Mouse (Mus musculus): ENCODE data around the gene Gm49354. TPM values are rescaled to one million over a fixed set of nuclear protein-coding genes. Genes with fewer than 3 reads are reported as not detected.
A peak's percentile ranks its signal among the peaks of the same experiment; 100 is the strongest.

The Gm49354 gene
- total and polyA plus RNA-seq, 2 experiments: not detected

DNA sequence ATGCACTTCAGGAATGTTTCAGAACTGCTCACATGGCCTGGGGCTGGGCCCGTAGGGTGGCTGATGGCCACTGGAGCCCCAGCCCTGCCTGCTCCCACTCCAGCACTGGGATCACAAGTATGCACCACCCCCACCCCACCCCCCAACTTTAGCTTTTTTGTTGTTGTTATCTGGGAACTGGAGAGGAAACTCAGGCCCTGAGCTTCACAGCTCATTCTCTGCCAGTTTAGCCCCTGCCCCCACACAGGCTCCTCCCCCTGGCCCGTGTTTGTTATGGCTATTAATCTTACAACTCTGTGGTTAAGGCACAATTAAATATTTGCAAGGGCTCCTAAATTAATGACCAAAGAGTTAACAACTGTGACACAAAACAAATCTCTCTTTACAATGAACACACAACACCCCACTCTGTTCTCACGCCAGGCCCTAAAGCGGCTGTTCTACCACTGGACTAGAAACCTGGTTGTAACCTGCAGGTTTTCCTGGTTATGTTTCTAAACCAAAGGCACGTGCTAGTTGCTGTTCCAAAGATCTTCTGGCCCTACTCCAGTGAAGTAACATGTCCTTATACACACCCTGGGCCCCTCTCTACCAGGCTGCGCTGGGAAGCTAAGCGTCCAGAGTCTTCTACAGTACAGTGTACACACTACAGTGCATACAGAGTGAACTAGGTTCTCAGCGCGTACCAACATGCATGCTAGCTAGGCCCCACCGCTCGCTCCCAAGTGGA lies 15.1 kb downstream of the Gm49354 start:
- Histone ChIP-seq H3K27me3 (ENCODE audit: control insufficient read depth, insufficient read depth, low read length) (no peaks in the 10 kb centered on the region), H3K4me1 (ENCODE audit: control insufficient read depth, insufficient read depth, low read length) (peaks cover 28% of the 10 kb centered on the region), H3K27ac (replicated peaks; ENCODE audit: insufficient read depth, low read depth, low read length) (no peak overlapping the region), H3K79me2 (ENCODE audit: control insufficient read depth, insufficient read depth, low read length) (peaks cover 28% of the 10 kb centered on the region), H3K9ac (ENCODE audit: low read depth, low read length) (no peak overlapping the region), H3K36me3 (ENCODE audit: control insufficient read depth, insufficient read depth, low read length) (peaks cover 6% of the 10 kb centered on the region; the same call in 1 of the 2 replicates), H3K4me3 (ENCODE audit: insufficient read depth, low read depth, low read length) (no peak overlapping the region)
- WGBS: 34% methylated on average over 11 of the region's 11 CpGs
- TF ChIP-seq CTCF (IDR thresholded peaks at IDR 0.05; ENCODE audit: low read depth, low read length): no peak
- no peak for TF ChIP-seq POLR2A (IDR thresholded peaks at IDR 0.05; ENCODE audit: extremely low read depth, insufficient read depth, low read length)
- peak; percentile 75 for DNase-seq (ENCODE audit: extremely low read depth, low read depth, low spot score)

DNA sequence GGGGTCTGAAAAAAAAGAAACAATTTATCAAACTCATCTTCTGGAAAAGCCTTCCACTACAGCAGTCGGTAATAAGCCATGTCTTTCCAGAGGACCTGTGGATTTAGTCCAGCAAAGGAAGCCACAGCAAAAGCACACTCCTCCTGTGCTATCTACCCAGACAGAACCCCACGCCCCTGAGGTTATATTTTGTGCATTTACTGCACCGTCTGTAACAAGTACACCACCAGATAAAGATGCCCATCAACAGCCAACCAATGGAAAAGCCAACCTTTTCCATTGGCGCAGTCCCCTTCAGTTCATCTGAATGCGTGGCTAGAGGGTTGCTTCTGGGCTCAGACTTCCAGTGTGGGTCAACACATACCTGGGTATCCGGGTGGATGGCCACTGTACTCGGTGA lies 19.3 kb downstream of the Gm49354 start:
- TF ChIP-seq CTCF (IDR thresholded peaks at IDR 0.05; ENCODE audit: low read depth, low read length) (no peak), POLR2A (IDR thresholded peaks at IDR 0.05; ENCODE audit: extremely low read depth, insufficient read depth, low read length) (no peak)
- H3K36me3 ChIP-seq (ENCODE audit: control insufficient read depth, insufficient read depth, low read length): peaks cover 25% of the 10 kb centered on the region
- 92% methylated on average over 7 of the region's 7 CpGs for WGBS
- DNase-seq (ENCODE audit: extremely low read depth, low read depth, low spot score): no peak
- no peak overlapping the region for H3K27ac ChIP-seq (replicated peaks; ENCODE audit: insufficient read depth, low read depth, low read length)
- peaks cover 15% of the 10 kb centered on the region for H3K4me1 ChIP-seq (ENCODE audit: control insufficient read depth, insufficient read depth, low read length)
- H3K4me3 ChIP-seq (ENCODE audit: insufficient read depth, low read depth, low read length): no peak overlapping the region
- H3K79me2 ChIP-seq (ENCODE audit: control insufficient read depth, insufficient read depth, low read length): peaks cover 22% of the 10 kb centered on the region
- no peak overlapping the region for H3K9ac ChIP-seq (ENCODE audit: low read depth, low read length)
- no peaks in the 10 kb centered on the region for H3K27me3 ChIP-seq (ENCODE audit: control insufficient read depth, insufficient read depth, low read length)

DNA sequence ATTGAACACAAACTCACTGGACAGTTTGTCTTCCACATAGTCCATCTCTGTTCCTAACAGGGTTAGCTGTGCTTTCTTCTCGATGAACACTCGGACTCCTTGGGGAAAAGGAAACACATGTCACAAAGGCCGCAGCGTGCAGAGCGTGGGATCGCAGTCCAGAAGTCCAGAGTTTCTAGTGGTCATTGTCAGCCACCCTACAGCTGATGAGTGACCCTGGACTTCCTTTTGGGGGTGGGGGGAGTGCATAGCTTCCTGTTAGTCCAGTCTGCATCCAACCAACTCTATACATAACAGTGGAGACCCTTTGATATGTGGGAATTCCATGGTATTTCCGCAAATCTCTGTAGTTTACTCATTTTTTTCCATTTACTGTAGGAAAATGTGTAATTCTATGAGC lies 25.1 kb downstream of the Gm49354 start:
- Histone ChIP-seq H3K4me3 (ENCODE audit: insufficient read depth, low read depth, low read length) (no peak overlapping the region), H3K4me1 (ENCODE audit: control insufficient read depth, insufficient read depth, low read length) (no peaks in the 10 kb centered on the region), H3K79me2 (ENCODE audit: control insufficient read depth, insufficient read depth, low read length) (no peaks in the 10 kb centered on the region), H3K27me3 (ENCODE audit: control insufficient read depth, insufficient read depth, low read length) (no peaks in the 10 kb centered on the region), H3K36me3 (ENCODE audit: control insufficient read depth, insufficient read depth, low read length) (peaks cover 28% of the 10 kb centered on the region), H3K27ac (replicated peaks; ENCODE audit: insufficient read depth, low read depth, low read length) (no peak overlapping the region), H3K9ac (ENCODE audit: low read depth, low read length) (no peak overlapping the region)
- DNase-seq (ENCODE audit: extremely low read depth, low read depth, low spot score): no peak
- TF ChIP-seq CTCF (IDR thresholded peaks at IDR 0.05; ENCODE audit: low read depth, low read length) (no peak), POLR2A (IDR thresholded peaks at IDR 0.05; ENCODE audit: extremely low read depth, insufficient read depth, low read length) (no peak)
- WGBS: 87% methylated on average over 7 of the region's 7 CpGs

DNA sequence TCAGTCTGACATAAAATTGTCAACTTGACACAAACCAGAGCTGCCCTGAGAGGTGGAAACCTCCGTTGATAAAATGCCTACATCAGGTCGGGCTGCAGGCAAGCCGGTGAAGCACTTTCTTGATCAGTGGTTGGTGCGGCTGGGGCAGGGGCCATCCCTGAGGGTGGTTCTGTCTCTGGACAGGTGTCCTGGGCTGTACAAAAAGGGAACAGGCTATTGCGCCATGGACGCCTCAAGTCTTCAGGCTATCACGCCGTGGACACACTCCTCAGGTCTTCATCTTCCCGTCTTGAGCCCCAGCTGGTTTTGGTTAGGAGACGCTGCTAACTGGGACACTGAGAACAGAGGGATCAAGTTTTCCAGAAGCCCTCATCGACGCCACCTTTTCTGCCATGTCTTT lies 31.7 kb downstream of the Gm49354 start:
- DNase-seq (ENCODE audit: extremely low read depth, low read depth, low spot score): no peak
- H3K36me3 ChIP-seq (ENCODE audit: control insufficient read depth, insufficient read depth, low read length): peaks cover 2% of the 10 kb centered on the region; the same call in 1 of the 2 replicates
- 87% methylated on average over 12 of the region's 12 CpGs for WGBS

DNA sequence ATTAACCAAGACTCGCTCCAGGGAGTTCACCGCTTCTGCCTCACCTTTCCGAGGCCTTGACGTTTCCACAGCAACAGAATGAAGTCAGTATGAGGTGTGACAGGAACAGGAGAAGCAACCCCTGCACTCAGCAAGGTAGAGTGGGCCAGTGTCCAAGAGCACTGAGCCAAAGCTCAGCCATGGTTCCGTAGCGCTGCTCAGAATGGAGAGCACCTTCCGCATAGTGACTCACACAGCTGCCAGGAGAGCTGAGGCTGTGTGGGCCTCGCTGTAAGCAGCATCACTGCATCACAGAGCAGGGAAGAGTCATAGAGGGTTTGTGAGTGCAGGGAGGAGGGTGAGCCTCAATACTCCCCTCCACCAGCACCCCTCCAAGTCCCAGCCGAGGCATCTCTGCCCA lies 35.3 kb downstream of the Gm49354 start, which contains the start of gene 1700014D04Rik:
TSS of gene 1700014D04Rik (minus strand) at position 42 of the 400 bp plus-strand sequence.
- H3K4me1 ChIP-seq (ENCODE audit: control insufficient read depth, insufficient read depth, low read length): no peaks in the 10 kb centered on the region
- H3K79me2 ChIP-seq (ENCODE audit: control insufficient read depth, insufficient read depth, low read length): no peaks in the 10 kb centered on the region
- H3K27me3 ChIP-seq (ENCODE audit: control insufficient read depth, insufficient read depth, low read length): no peaks in the 10 kb centered on the region
- no peak within 1 kb of the TSS for H3K4me3 ChIP-seq (ENCODE audit: insufficient read depth, low read depth, low read length)
- no peak for DNase-seq (ENCODE audit: extremely low read depth, low read depth, low spot score)
- TF ChIP-seq CTCF (IDR thresholded peaks at IDR 0.05; ENCODE audit: low read depth, low read length): no peak
- no peak for TF ChIP-seq POLR2A (IDR thresholded peaks at IDR 0.05; ENCODE audit: extremely low read depth, insufficient read depth, low read length)
- no peak within 1 kb of the TSS for H3K27ac ChIP-seq (replicated peaks; ENCODE audit: insufficient read depth, low read depth, low read length)
- no peaks in the 10 kb centered on the region for H3K36me3 ChIP-seq (ENCODE audit: control insufficient read depth, insufficient read depth, low read length)
- 87% methylated on average over 9 of the region's 9 CpGs for WGBS
- H3K9ac ChIP-seq (ENCODE audit: low read depth, low read length): no peak within 1 kb of the TSS

More for the DNA sequence above, 31.7 kb downstream of the Gm49354 start:
- no peaks in the 10 kb centered on the region for H3K27me3 ChIP-seq (ENCODE audit: control insufficient read depth, insufficient read depth, low read length)
- no peak overlapping the region for H3K4me3 ChIP-seq (ENCODE audit: insufficient read depth, low read depth, low read length)
- H3K27ac ChIP-seq (replicated peaks; ENCODE audit: insufficient read depth, low read depth, low read length): no peak overlapping the region
- TF ChIP-seq POLR2A (IDR thresholded peaks at IDR 0.05; ENCODE audit: extremely low read depth, insufficient read depth, low read length): no peak
- no peak for TF ChIP-seq CTCF (IDR thresholded peaks at IDR 0.05; ENCODE audit: low read depth, low read length)
- no peak overlapping the region for H3K9ac ChIP-seq (ENCODE audit: low read depth, low read length)
- H3K4me1 ChIP-seq (ENCODE audit: control insufficient read depth, insufficient read depth, low read length): no peaks in the 10 kb centered on the region
- no peaks in the 10 kb centered on the region for H3K79me2 ChIP-seq (ENCODE audit: control insufficient read depth, insufficient read depth, low read length)

DNA sequence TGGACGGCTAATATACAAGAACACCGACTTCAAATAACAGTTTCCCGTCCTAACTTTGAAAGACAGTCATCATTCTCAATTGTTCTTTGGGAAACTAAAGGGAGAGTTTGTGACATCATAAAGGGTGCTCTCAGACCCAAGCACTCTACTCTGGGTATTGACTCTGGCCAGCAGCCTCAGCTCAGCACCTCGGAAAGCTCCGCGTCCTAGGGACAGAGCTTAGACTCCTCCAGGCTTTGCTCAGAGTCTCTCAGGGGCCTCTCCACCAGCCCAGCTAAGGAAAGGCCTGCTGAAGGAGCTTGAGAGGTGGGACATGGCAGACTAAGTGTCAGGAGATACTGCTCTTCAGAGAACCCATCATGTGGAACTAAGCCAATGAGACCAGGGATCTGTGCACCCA lies 35.9 kb downstream of the Gm49354 start:
- no peaks in the 10 kb centered on the region for H3K79me2 ChIP-seq (ENCODE audit: control insufficient read depth, insufficient read depth, low read length)
- H3K27me3 ChIP-seq (ENCODE audit: control insufficient read depth, insufficient read depth, low read length): no peaks in the 10 kb centered on the region
- WGBS: 82% methylated on average over 6 of the region's 6 CpGs
- H3K27ac ChIP-seq (replicated peaks; ENCODE audit: insufficient read depth, low read depth, low read length): no peak overlapping the region
- TF ChIP-seq POLR2A (IDR thresholded peaks at IDR 0.05; ENCODE audit: extremely low read depth, insufficient read depth, low read length) (no peak), CTCF (IDR thresholded peaks at IDR 0.05; ENCODE audit: low read depth, low read length) (no peak)
- H3K36me3 ChIP-seq (ENCODE audit: control insufficient read depth, insufficient read depth, low read length): no peaks in the 10 kb centered on the region
- no peak for DNase-seq (ENCODE audit: extremely low read depth, low read depth, low spot score)
- no peaks in the 10 kb centered on the region for H3K4me1 ChIP-seq (ENCODE audit: control insufficient read depth, insufficient read depth, low read length)
- H3K4me3 ChIP-seq (ENCODE audit: insufficient read depth, low read depth, low read length): no peak overlapping the region
- H3K9ac ChIP-seq (ENCODE audit: low read depth, low read length): no peak overlapping the region

Data from liver, adult 2 months (tissue).